Mouse (Mus musculus) olfactory bulb, adult 2 months (tissue): ENCODE measurements at regions not wholly inside any gene's neighbourhood (a gene's known extent, or its start where the extent isn't known, plus 50 kb on each side); places are given as distances from the start of the nearest gene placed in this dataset.

Source experiments
- H3K27ac ChIP-seq: fragments of 200-500 bp; 2 replicates; pipeline ENCODE4 v1.5.1; 2012; ENCODE audit warnings: low read depth, low read length; ENCODE audit not compliant: insufficient read depth
- H3K4me1 ChIP-seq: fragments of 200-500 bp; 2 replicates; pipeline ENCODE4 v1.6.1; 2012; ENCODE audit warnings: low read length; ENCODE audit not compliant: control insufficient read depth, insufficient read depth
- H3K4me3 ChIP-seq: fragments of 200-500 bp; 2 replicates; pipeline ENCODE4 v1.5.1; 2012; ENCODE audit warnings: mild to moderate bottlenecking, low read depth, low read length, moderate library complexity; ENCODE audit not compliant: insufficient read depth
- CTCF ChIP-seq: fragments of 200-500 bp; IDR thresholded peaks from 2 replicates; pipeline ENCODE4 v1.5.1; 2012; ENCODE audit warnings: low read depth, mild to moderate bottlenecking, low read length, moderate library complexity; ENCODE audit not compliant: insufficient read depth
- POLR2A ChIP-seq: fragments of 200-500 bp; IDR thresholded peaks from 2 replicates; pipeline ENCODE4 v1.6.1; 2012; ENCODE audit warnings: mild to moderate bottlenecking, low read depth, low read length, moderate library complexity; ENCODE audit not compliant: insufficient read depth
- WGBS: fragments of 180-500 bp; shearing (Covaris S2); methylation state at CpG from one replicate; pipeline ENCODE4 v1.1.7; 2018; 5-methylcytosine and 5-hydroxymethylcytosine counted together

- TF ChIP-seq CTCF (no peak), POLR2A (no peak)
- Histone ChIP-seq H3K4me3 (no peak overlapping the region), H3K27ac (no peak overlapping the region), H3K4me1 (no peaks in the 10 kb centered on the region)
- WGBS = 96% methylated on average over 3 of the region's 3 CpGs
These were observed 67.4 kb downstream of the Avpr1a start for GRCm38 (mm10) chr10:122515698-122516097.

- H3K27ac ChIP-seq = no peak overlapping the region
- no peak for TF ChIP-seq POLR2A
- no peak for TF ChIP-seq CTCF
- 93% methylated on average over 4 of the region's 4 CpGs for WGBS
These were observed 71.0 kb downstream of the Avpr1a start for GRCm38 (mm10) chr10:122519274-122519790.

GRCm38 (mm10) chr10:122519981-122520380 lies 71.7 kb downstream of the Avpr1a start:
- no peak overlapping the region for H3K27ac ChIP-seq
- WGBS = 78% methylated on average over 7 of the region's 7 CpGs
- TF ChIP-seq CTCF (no peak), POLR2A (no peak)
- H3K4me3 ChIP-seq = no peak overlapping the region
- H3K4me1 ChIP-seq = no peaks in the 10 kb centered on the region

More at GRCm38 (mm10) chr10:122519274-122519790, 71.0 kb downstream of the Avpr1a start:
- H3K4me1 ChIP-seq = no peaks in the 10 kb centered on the region
- no peak overlapping the region for H3K4me3 ChIP-seq

- Histone ChIP-seq H3K4me1 (no peaks in the 10 kb centered on the region), H3K27ac (no peak overlapping the region), H3K4me3 (no peak overlapping the region)
- WGBS = 74% methylated on average over 3 of the region's 3 CpGs
- TF ChIP-seq CTCF (no peak), POLR2A (no peak)
These were observed 74.3 kb downstream of the Avpr1a start for GRCm38 (mm10) chr10:122522631-122523030.

- TF ChIP-seq CTCF (no peak), POLR2A (no peak)
- Histone ChIP-seq H3K27ac (no peak overlapping the region), H3K4me3 (no peak overlapping the region), H3K4me1 (peaks cover 2% of the 10 kb centered on the region; the same call in 1 of the 2 replicates)
- 37% methylated on average over 7 of the region's 7 CpGs for WGBS
These were observed 77.1 kb downstream of the Avpr1a start for GRCm38 (mm10) chr10:122525360-122525759.

GRCm38 (mm10) chr10:122525807-122526206 lies 77.5 kb downstream of the Avpr1a start:
- no peak for TF ChIP-seq CTCF
- no peak for TF ChIP-seq POLR2A
- WGBS = 40% methylated on average over 6 of the region's 6 CpGs
- peaks cover 2% of the 10 kb centered on the region; the same call in 1 of the 2 replicates for H3K4me1 ChIP-seq
- H3K27ac ChIP-seq = no peak overlapping the region
- no peak overlapping the region for H3K4me3 ChIP-seq

- no peak overlapping the region; the same call in 1 of the 2 replicates for H3K4me3 ChIP-seq
These were observed 79.9 kb downstream of the Avpr1a start for GRCm38 (mm10) chr10:122528222-122528621.

GRCm38 (mm10) chr10:122528973-122529703 lies 80.8 kb downstream of the Avpr1a start:
- Histone ChIP-seq H3K4me1 (peaks cover 2% of the 10 kb centered on the region; the same call in 1 of the 2 replicates), H3K27ac (no peak overlapping the region), H3K4me3 (no peak overlapping the region)
- TF ChIP-seq POLR2A (no peak), CTCF (no peak)
- 49% methylated on average over 4 of the region's 4 CpGs for WGBS

More at GRCm38 (mm10) chr10:122528222-122528621, 79.9 kb downstream of the Avpr1a start:
- Histone ChIP-seq H3K4me1 (peaks cover 2% of the 10 kb centered on the region; the same call in 1 of the 2 replicates), H3K27ac (no peak overlapping the region)
- no peak for TF ChIP-seq POLR2A
- no peak for TF ChIP-seq CTCF
- WGBS = 55% methylated on average over 10 of the region's 10 CpGs

- TF ChIP-seq POLR2A = no peak
- no peak for TF ChIP-seq CTCF
- Histone ChIP-seq H3K4me3 (no peak overlapping the region), H3K4me1 (no peaks in the 10 kb centered on the region), H3K27ac (no peak overlapping the region)
- 90% methylated on average over 5 of the region's 5 CpGs for WGBS
These were observed 86.4 kb downstream of the Avpr1a start for GRCm38 (mm10) chr10:122534714-122535113.
